Mouse (Mus musculus): Measurements from ENCODE around the gene Ptpn13. TPM values are rescaled to one million over a fixed set of nuclear protein-coding genes. Genes with fewer than 3 reads are reported as not detected.

Gene Ptpn13
- polyA plus RNA-seq, 1 experiment, result 15.9 TPM

- no peak for TF ChIP-seq POLR2A (IDR thresholded peaks at IDR 0.05; ENCODE audit: borderline replicate concordance, extremely low read depth, insufficient read depth, insufficient read length, poor library complexity, severe bottlenecking)
- TF ChIP-seq CTCF (IDR thresholded peaks at IDR 0.05; ENCODE audit: borderline replicate concordance, extremely low read depth, insufficient read depth, insufficient read length), result no peak
- DNase-seq (ENCODE audit: low read depth), result peak; percentile 47
These were observed 101.9 kb downstream of the Ptpn13 start for GRCm38 (mm10) chr5:103526668-103527436.

- peak; percentile 19 for DNase-seq (ENCODE audit: low read depth)
- no peak for TF ChIP-seq POLR2A (IDR thresholded peaks at IDR 0.05; ENCODE audit: borderline replicate concordance, extremely low read depth, insufficient read depth, insufficient read length, poor library complexity, severe bottlenecking)
- TF ChIP-seq CTCF (IDR thresholded peaks at IDR 0.05; ENCODE audit: borderline replicate concordance, extremely low read depth, insufficient read depth, insufficient read length), result no peak
These were observed 102.4 kb downstream of the Ptpn13 start for GRCm38 (mm10) chr5:103527437-103527718.

GRCm38 (mm10) chr5:103530214-103530613 lies 105.2 kb downstream of the Ptpn13 start:
- no peak for DNase-seq (ENCODE audit: low read depth)
- no peak for TF ChIP-seq POLR2A (IDR thresholded peaks at IDR 0.05; ENCODE audit: borderline replicate concordance, extremely low read depth, insufficient read depth, insufficient read length, poor library complexity, severe bottlenecking)
- TF ChIP-seq CTCF (IDR thresholded peaks at IDR 0.05; ENCODE audit: borderline replicate concordance, extremely low read depth, insufficient read depth, insufficient read length), result no peak

- no peak for DNase-seq (ENCODE audit: low read depth)
- no peak for TF ChIP-seq CTCF (IDR thresholded peaks at IDR 0.05; ENCODE audit: borderline replicate concordance, extremely low read depth, insufficient read depth, insufficient read length)
- TF ChIP-seq POLR2A (IDR thresholded peaks at IDR 0.05; ENCODE audit: borderline replicate concordance, extremely low read depth, insufficient read depth, insufficient read length, poor library complexity, severe bottlenecking), result no peak
These were observed 107.9 kb downstream of the Ptpn13 start for GRCm38 (mm10) chr5:103532841-103533390.

- TF ChIP-seq CTCF (IDR thresholded peaks at IDR 0.05; ENCODE audit: borderline replicate concordance, extremely low read depth, insufficient read depth, insufficient read length) (no peak), POLR2A (IDR thresholded peaks at IDR 0.05; ENCODE audit: borderline replicate concordance, extremely low read depth, insufficient read depth, insufficient read length, poor library complexity, severe bottlenecking) (no peak)
These were observed 109.5 kb downstream of the Ptpn13 start for GRCm38 (mm10) chr5:103534454-103534853.

GRCm38 (mm10) chr5:103537429-103537828 lies 112.4 kb downstream of the Ptpn13 start:
- TF ChIP-seq POLR2A (IDR thresholded peaks at IDR 0.05; ENCODE audit: borderline replicate concordance, extremely low read depth, insufficient read depth, insufficient read length, poor library complexity, severe bottlenecking) (no peak), CTCF (IDR thresholded peaks at IDR 0.05; ENCODE audit: borderline replicate concordance, extremely low read depth, insufficient read depth, insufficient read length) (no peak)
- peak; percentile 49 for DNase-seq (ENCODE audit: low read depth)

More at GRCm38 (mm10) chr5:103534454-103534853, 109.5 kb downstream of the Ptpn13 start:
- DNase-seq (ENCODE audit: low read depth), result no peak

- DNase-seq (ENCODE audit: low read depth), result no peak
- no peak for TF ChIP-seq CTCF (IDR thresholded peaks at IDR 0.05; ENCODE audit: borderline replicate concordance, extremely low read depth, insufficient read depth, insufficient read length)
These were observed 115.6 kb downstream of the Ptpn13 start for GRCm38 (mm10) chr5:103540612-103541011.

- DNase-seq (ENCODE audit: low read depth), result peak; percentile 70
- TF ChIP-seq POLR2A (IDR thresholded peaks at IDR 0.05; ENCODE audit: borderline replicate concordance, extremely low read depth, insufficient read depth, insufficient read length, poor library complexity, severe bottlenecking) (no peak), CTCF (IDR thresholded peaks at IDR 0.05; ENCODE audit: borderline replicate concordance, extremely low read depth, insufficient read depth, insufficient read length) (no peak)
These were observed 116.1 kb downstream of the Ptpn13 start for GRCm38 (mm10) chr5:103541136-103541535.

GRCm38 (mm10) chr5:103541542-103541941 lies 116.5 kb downstream of the Ptpn13 start:
- TF ChIP-seq POLR2A (IDR thresholded peaks at IDR 0.05; ENCODE audit: borderline replicate concordance, extremely low read depth, insufficient read depth, insufficient read length, poor library complexity, severe bottlenecking) (no peak), CTCF (IDR thresholded peaks at IDR 0.05; ENCODE audit: borderline replicate concordance, extremely low read depth, insufficient read depth, insufficient read length) (no peak)
- DNase-seq (ENCODE audit: low read depth), result peak; percentile 79

GRCm38 (mm10) chr5:103545381-103546000 lies 120.5 kb downstream of the Ptpn13 start:
- TF ChIP-seq CTCF (IDR thresholded peaks at IDR 0.05; ENCODE audit: borderline replicate concordance, extremely low read depth, insufficient read depth, insufficient read length) (no peak), POLR2A (IDR thresholded peaks at IDR 0.05; ENCODE audit: borderline replicate concordance, extremely low read depth, insufficient read depth, insufficient read length, poor library complexity, severe bottlenecking) (no peak)
- DNase-seq (ENCODE audit: low read depth), result peak; percentile 40

- DNase-seq (ENCODE audit: low read depth), result no peak
- TF ChIP-seq CTCF (IDR thresholded peaks at IDR 0.05; ENCODE audit: borderline replicate concordance, extremely low read depth, insufficient read depth, insufficient read length) (no peak), POLR2A (IDR thresholded peaks at IDR 0.05; ENCODE audit: borderline replicate concordance, extremely low read depth, insufficient read depth, insufficient read length, poor library complexity, severe bottlenecking) (no peak)
These were observed 129.8 kb downstream of the Ptpn13 start for GRCm38 (mm10) chr5:103554769-103555168.

GRCm38 (mm10) chr5:103560546-103560945 lies 135.6 kb downstream of the Ptpn13 start:
- DNase-seq (ENCODE audit: low read depth), result no peak
- TF ChIP-seq CTCF (IDR thresholded peaks at IDR 0.05; ENCODE audit: borderline replicate concordance, extremely low read depth, insufficient read depth, insufficient read length) (no peak), POLR2A (IDR thresholded peaks at IDR 0.05; ENCODE audit: borderline replicate concordance, extremely low read depth, insufficient read depth, insufficient read length, poor library complexity, severe bottlenecking) (no peak)

All from brain, embryonic 14.5 days (tissue).